Mouse (Mus musculus): Measurements from ENCODE around the gene Arsb. TPM values are rescaled to one million over a fixed set of nuclear protein-coding genes. Genes with fewer than 3 reads are reported as not detected.

The Arsb gene
- polyA plus RNA-seq, 1 experiment from 2014 or later = 11.2 TPM

DNA sequence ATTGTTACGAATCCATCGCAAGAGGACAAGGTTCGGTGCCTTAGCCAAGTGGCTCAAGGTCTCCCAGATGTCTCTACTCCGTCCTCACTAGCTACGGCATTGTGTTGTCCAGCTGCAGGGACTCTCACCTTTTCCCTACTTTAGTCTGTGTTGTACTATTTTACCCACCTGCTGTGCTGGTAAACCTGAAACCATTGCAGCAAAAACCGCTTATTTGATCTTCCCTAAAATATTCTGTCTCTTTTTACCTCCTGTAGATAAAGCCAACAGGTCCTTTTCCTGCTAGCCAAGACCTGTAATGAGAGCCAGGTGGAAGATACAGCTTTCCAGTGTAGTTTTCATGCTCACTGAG lies 58.8 kb downstream of the Arsb start:
- no peaks in the 10 kb centered on the region for H3K4me1 ChIP-seq (replicated peaks)
- H3K4me2 ChIP-seq (replicated peaks) = no peak overlapping the region
- H3K9me3 ChIP-seq = no peaks in the 10 kb centered on the region
- no peak for ATAC-seq
- WGBS = 96% methylated on average over 6 of the region's 6 CpGs
- no peaks in the 10 kb centered on the region for H3K27me3 ChIP-seq (replicated peaks)
- no peak overlapping the region for H3K27ac ChIP-seq
- no peaks in the 10 kb centered on the region for H3K36me3 ChIP-seq
- no peak overlapping the region for H3K9ac ChIP-seq
- H3K4me3 ChIP-seq (replicated peaks) = no peak overlapping the region

DNA sequence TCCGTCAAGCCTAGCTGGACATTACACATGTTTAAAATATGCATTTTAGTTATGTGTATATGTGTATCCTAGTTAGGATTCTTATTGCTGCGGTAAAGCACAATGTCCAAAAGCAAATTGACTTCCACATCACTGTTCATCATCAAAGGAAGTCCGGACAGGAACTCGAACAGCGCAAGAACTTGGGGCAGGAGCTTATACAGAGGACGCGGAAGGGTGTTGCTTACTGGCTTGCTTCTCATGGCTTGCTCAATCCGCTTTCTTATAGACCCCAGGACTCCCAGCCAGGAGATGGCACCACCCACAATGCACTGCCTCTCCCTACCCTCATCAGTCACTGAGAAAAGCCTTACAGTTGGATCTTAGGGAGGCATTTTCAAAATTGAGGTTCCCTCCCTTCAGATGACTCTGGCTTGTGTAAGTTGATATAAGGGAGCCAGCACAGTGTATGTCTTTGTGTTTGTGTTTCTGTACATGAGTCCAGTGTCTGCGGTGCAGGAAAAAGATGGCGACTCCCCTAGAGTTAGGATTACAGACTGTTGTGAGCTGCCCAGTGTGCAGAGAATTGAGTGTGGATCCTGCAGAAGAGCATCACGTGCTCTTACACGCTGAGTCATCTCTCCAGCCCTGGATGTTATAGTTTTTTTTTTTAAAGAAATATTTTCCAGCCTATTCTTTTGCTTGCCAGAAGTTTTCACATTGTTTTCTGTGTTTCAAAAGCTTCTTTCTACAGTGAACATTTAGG lies 66.2 kb downstream of the Arsb start:
- Histone ChIP-seq H3K27ac (no peak overlapping the region), H3K4me1 (replicated peaks) (peaks cover 15% of the 10 kb centered on the region)
- WGBS = 79% methylated on average over 12 of the region's 12 CpGs

DNA sequence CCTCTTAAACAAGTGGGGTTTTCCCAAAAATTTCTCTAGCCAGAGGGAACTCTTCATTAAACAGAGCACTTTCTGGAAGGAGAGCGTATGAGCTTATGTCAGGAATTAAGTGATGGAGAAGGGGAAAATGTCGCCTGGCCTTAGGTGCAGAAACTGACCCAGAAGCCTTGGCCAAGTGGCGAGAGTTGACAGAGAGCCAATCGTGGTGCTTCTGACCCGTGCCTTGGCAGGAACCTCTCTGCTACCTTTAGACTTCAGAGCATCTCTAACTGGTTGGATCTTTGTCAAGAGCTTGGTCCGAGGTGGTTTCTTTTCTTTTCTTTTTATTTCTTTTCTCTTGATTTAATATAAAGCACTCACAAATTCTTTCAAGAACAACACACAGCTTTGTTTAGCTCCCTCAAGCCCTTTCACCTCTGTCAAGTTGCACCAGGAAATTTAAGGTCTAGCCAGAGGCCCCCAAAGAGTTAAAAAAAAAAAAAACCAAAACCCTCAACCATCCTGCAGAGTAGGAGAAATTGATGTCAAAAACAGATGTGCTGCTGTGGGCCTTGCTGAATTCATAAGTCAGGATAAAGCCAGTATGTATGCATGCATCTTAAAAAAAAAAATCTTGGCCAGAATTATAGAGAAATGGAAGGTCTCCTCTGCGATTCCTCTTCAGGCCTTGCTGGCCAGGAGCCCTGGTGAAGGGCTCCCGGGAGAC lies 67.2 kb downstream of the Arsb start:
- H3K36me3 ChIP-seq = no peaks in the 10 kb centered on the region
- H3K27ac ChIP-seq = peak overlapping the region; percentile 44; the same call in 1 of the 2 replicates
- WGBS = 47% methylated on average over 8 of the region's 8 CpGs
- H3K9me3 ChIP-seq = no peaks in the 10 kb centered on the region
- H3K9ac ChIP-seq = no peak overlapping the region
- no peak overlapping the region for H3K4me3 ChIP-seq (replicated peaks)
- peaks cover 15% of the 10 kb centered on the region for H3K4me1 ChIP-seq (replicated peaks)
- ATAC-seq = no peak
- 0 out of 2 replicates have a peak overlapping the region, but pooled peaks have one; percentile 22 for H3K4me2 ChIP-seq (replicated peaks)
- H3K27me3 ChIP-seq (replicated peaks) = no peaks in the 10 kb centered on the region

More for the DNA sequence above, 66.2 kb downstream of the Arsb start:
- no peaks in the 10 kb centered on the region for H3K9me3 ChIP-seq
- H3K27me3 ChIP-seq (replicated peaks) = no peaks in the 10 kb centered on the region
- no peak overlapping the region for H3K4me3 ChIP-seq (replicated peaks)
- no peak overlapping the region for H3K4me2 ChIP-seq (replicated peaks)
- no peak overlapping the region for H3K9ac ChIP-seq
- no peak for ATAC-seq
- H3K36me3 ChIP-seq = no peaks in the 10 kb centered on the region

DNA sequence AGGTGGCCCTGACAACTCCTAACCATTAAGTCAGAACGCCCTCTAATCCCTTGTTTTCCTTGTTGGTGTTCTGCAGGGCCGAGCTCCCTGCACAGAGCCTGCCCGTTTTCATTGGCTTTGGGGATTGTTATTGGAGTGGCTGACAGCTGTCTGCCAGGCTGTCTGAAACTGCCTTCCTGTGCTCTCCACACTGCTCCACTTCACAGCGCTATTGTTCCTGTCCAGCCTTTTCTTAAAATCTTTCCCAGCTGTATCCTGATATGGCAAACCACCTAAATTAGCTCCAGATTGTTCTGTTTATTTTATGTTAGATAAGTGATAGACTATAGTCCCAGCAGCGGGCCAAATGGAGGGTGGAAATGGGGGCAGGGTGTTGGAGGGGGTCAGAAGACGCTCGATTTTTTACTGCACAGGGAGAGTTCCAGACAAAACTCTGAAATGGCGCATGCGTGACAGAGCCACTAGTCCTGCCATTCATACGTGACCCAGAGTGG lies 67.8 kb downstream of the Arsb start:
- Histone ChIP-seq H3K27ac (peak overlapping the region; percentile 61), H3K9me3 (no peaks in the 10 kb centered on the region), H3K36me3 (no peaks in the 10 kb centered on the region), H3K4me1 (replicated peaks) (peaks cover 15% of the 10 kb centered on the region), H3K9ac (no peak overlapping the region), H3K4me2 (replicated peaks) (peak overlapping the region; percentile 22; the same call in 1 of the 2 replicates), H3K4me3 (replicated peaks) (no peak overlapping the region), H3K27me3 (replicated peaks) (no peaks in the 10 kb centered on the region)
- ATAC-seq = peak; percentile 80
- 18% methylated on average over 10 of the region's 10 CpGs for WGBS

DNA sequence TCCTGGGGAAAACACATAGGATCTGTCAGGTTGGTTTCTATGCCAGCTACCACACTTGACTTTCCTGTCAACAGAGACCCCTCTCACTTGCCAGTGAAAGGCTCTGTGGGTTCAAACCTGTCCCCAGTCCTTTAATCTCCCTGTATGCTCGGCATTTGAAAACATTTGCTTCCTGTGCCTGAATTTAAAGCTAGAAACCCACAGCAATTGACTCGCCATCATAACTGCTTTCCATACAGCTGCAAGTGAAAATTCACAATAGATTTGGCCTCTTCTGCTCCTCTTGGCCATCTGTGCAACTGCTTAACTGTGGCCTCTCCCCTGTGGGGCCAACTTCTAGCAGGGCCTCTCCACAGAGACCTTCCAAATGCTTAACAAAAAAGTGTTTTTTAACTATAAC lies 68.3 kb downstream of the Arsb start:
- WGBS = 30% methylated on average over 2 of the region's 2 CpGs
- H3K36me3 ChIP-seq = no peaks in the 10 kb centered on the region
- no peaks in the 10 kb centered on the region for H3K27me3 ChIP-seq (replicated peaks)
- H3K4me2 ChIP-seq (replicated peaks) = peak overlapping the region; percentile 22; the same call in 1 of the 2 replicates
- H3K27ac ChIP-seq = peak overlapping the region; percentile 61
- no peak overlapping the region for H3K9ac ChIP-seq
- peak; percentile 15; the same call in 1 of the 2 replicates for ATAC-seq
- H3K4me1 ChIP-seq (replicated peaks) = peaks cover 15% of the 10 kb centered on the region
- no peak overlapping the region for H3K4me3 ChIP-seq (replicated peaks)
- no peaks in the 10 kb centered on the region for H3K9me3 ChIP-seq

DNA sequence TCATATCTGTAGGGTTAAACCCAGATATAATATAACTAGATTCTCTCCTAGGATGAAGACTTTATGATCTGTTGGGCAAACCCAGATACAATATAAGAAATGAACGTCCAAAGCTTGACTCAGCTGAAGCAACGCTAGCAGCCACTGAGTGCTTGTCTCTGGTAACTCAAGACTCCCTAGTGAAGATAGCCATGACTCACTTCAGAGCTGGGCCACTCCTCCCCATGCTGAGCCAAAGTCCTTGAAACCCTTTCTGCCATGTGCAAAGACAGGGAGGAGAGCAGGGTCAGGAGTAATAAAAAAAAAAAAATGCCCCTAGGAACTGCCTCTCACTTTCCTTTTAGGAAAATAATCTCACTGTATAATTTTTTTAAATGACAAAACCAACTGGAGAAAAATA lies 68.7 kb downstream of the Arsb start:
- H3K27me3 ChIP-seq (replicated peaks) = no peaks in the 10 kb centered on the region
- no peak overlapping the region for H3K4me3 ChIP-seq (replicated peaks)
- H3K27ac ChIP-seq = 0 out of 2 replicates have a peak overlapping the region, but pooled peaks have one; percentile 32
- H3K4me2 ChIP-seq (replicated peaks) = no peak overlapping the region
- WGBS = 38% methylated on average over 2 of the region's 2 CpGs
- no peaks in the 10 kb centered on the region for H3K36me3 ChIP-seq
- peaks cover 15% of the 10 kb centered on the region for H3K4me1 ChIP-seq (replicated peaks)
- peak; percentile 90 for ATAC-seq
- H3K9ac ChIP-seq = no peak overlapping the region
- H3K9me3 ChIP-seq = no peaks in the 10 kb centered on the region

DNA sequence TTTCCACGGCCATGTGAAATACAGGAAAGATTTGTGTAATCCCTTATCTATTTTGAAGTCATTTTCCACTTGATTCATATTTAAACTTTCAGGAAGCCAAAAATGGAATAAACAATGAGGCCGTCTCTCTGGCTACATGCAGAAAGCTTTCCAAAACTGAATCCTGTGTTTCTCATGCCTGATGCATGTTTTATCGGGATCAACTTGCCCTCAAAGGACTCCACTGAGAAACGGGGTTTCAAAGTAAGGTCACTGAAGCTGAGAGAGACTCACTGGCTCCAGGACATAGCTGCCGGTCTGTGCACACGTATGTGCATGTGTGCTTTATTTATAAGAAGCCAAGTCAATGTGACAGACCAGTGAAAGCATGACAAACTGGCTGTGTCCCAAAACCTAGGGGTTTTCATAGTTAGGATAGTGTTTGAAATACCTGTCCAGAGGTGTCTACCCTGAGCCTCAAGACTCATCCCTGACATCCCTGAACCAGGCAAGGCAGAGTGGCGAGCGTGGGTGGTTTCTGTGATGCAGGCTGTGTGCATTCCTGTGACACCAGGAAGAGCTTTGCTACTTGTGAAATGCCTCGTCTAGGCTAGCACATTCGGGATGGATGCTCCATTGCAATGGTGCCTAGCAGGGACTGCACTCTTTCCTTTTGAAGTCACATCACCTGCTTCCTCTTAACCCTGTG lies 75.5 kb downstream of the Arsb start:
- no peak overlapping the region for H3K9ac ChIP-seq
- H3K4me2 ChIP-seq (replicated peaks) = no peak overlapping the region
- no peaks in the 10 kb centered on the region for H3K27me3 ChIP-seq (replicated peaks)
- H3K27ac ChIP-seq = no peak overlapping the region
- no peaks in the 10 kb centered on the region for H3K36me3 ChIP-seq
- no peak overlapping the region for H3K4me3 ChIP-seq (replicated peaks)
- H3K4me1 ChIP-seq (replicated peaks) = peaks cover 6% of the 10 kb centered on the region; the same call in 1 of the 2 replicates
- no peaks in the 10 kb centered on the region for H3K9me3 ChIP-seq
- no peak for ATAC-seq
- 51% methylated on average over 10 of the region's 10 CpGs for WGBS

DNA sequence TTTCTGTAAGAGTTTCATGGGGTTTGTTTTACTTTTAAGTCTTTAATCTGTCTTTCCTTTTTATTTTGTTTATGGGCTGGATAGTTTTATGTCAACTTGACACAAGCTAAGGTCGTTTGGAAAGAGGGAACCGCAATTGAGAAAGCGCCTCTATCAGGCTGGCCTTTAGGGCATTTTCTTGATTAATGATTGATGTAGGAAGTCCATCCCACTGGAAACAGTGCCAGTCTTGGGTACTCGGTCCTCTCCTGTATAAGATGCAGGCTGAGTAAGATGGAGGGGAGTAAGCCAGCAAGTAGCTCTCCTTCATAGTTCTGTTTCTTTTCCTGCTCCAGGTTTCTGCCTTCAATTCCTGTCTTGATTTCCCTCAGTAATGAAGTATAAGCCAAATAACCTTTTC lies 76.2 kb downstream of the Arsb start:
- H3K4me1 ChIP-seq (replicated peaks) = peaks cover 10% of the 10 kb centered on the region; the same call in 1 of the 2 replicates
- H3K27ac ChIP-seq = no peak overlapping the region
- ATAC-seq = no peak
- H3K4me3 ChIP-seq (replicated peaks) = no peak overlapping the region
- no peak overlapping the region for H3K9ac ChIP-seq
- WGBS = 47% methylated on average over 4 of the region's 4 CpGs
- H3K4me2 ChIP-seq (replicated peaks) = no peak overlapping the region
- H3K9me3 ChIP-seq = no peaks in the 10 kb centered on the region
- no peaks in the 10 kb centered on the region for H3K27me3 ChIP-seq (replicated peaks)
- H3K36me3 ChIP-seq = no peaks in the 10 kb centered on the region

DNA sequence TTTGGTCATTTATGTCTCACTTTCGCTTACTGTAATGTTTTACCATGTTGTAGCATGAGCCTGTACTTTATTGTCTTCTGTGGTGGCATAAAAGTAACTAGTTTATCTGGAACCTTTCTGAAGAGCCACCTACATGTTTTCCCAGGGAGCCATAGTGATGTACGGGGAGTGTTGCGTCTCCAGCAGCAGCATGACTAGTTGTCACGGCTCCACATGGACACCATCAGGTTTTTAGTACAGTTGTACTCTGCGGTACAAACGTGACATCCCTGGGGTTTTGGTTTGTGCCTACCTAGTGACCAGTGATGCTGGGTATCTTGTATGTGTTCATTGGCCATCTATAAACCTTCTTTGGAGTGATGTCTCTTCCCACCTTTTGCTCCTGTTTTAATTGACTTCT lies 77.2 kb downstream of the Arsb start:
- H3K36me3 ChIP-seq = no peaks in the 10 kb centered on the region
- no peaks in the 10 kb centered on the region for H3K27me3 ChIP-seq (replicated peaks)
- H3K9ac ChIP-seq = no peak overlapping the region
- no peak overlapping the region for H3K4me3 ChIP-seq (replicated peaks)
- H3K9me3 ChIP-seq = no peaks in the 10 kb centered on the region
- no peak for ATAC-seq
- 89% methylated on average over 6 of the region's 6 CpGs for WGBS
- no peak overlapping the region for H3K4me2 ChIP-seq (replicated peaks)
- peaks cover 10% of the 10 kb centered on the region; the same call in 1 of the 2 replicates for H3K4me1 ChIP-seq (replicated peaks)
- no peak overlapping the region for H3K27ac ChIP-seq

DNA sequence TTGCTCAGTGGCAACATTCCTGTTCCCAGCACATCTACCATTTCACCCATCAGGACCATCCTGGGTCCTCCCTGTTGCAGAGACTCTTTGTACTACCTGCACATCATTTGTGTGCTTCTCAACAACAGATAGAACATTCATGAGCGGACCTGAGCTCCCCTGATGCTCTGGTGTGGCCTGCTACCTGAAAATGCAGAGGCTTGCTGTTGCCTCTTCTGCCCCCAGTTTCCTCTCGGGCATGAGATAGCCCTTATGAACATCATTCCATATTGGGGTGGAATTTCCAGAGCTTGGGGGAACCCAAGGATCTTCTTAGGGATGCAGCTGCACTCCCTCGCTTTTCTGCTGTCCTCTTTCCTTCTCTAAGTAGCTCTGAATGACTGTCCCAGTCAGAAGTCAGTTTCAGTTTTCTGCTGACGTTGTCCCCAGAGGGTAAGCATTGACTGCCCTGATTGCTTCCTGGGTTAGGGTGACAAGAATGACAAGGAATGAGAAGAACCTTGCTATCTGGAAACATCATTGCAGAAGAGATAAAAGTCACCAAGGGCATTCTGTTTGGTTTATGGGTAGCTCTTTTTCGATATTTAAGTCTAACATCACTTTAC lies 78.4 kb downstream of the Arsb start:
- Histone ChIP-seq H3K9ac (no peak overlapping the region), H3K9me3 (no peaks in the 10 kb centered on the region), H3K27ac (no peak overlapping the region), H3K36me3 (no peaks in the 10 kb centered on the region), H3K4me3 (replicated peaks) (no peak overlapping the region), H3K4me2 (replicated peaks) (no peak overlapping the region), H3K27me3 (replicated peaks) (no peaks in the 10 kb centered on the region), H3K4me1 (replicated peaks) (peaks cover 10% of the 10 kb centered on the region; the same call in 1 of the 2 replicates)
- 82% methylated on average over 5 of the region's 5 CpGs for WGBS
- no peak for ATAC-seq

DNA sequence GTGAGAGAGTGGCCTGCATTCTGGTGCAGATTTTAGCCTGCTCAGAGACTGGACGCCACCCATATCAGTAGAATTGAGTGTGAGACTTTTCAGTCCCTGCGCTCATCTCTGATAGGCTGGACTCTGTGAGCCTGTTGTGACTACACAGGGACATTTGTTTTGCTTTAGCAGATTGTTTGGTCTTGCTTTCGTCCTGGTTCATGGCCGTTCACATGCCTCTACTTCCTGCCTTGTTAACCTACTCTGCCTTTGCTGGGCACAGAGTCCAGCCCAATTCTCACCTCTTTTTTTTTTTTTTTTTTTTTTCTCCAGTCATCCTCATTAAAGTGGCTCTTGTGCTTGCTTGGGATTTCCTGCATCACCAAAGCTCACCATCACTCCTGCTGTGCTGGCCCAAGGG lies 79.2 kb downstream of the Arsb start:
- no peak for ATAC-seq
- Histone ChIP-seq H3K9ac (no peak overlapping the region), H3K4me2 (replicated peaks) (no peak overlapping the region), H3K9me3 (no peaks in the 10 kb centered on the region), H3K4me3 (replicated peaks) (no peak overlapping the region), H3K36me3 (no peaks in the 10 kb centered on the region), H3K4me1 (replicated peaks) (peaks cover 10% of the 10 kb centered on the region; the same call in 1 of the 2 replicates), H3K27ac (no peak overlapping the region), H3K27me3 (replicated peaks) (no peaks in the 10 kb centered on the region)
- WGBS = 63% methylated on average over 4 of the region's 4 CpGs
